Mouse (Mus musculus) embryonic facial prominence, embryonic 14.5 days (tissue): ENCODE data around the gene Rab3gap2. TPM values are rescaled to one million over a fixed set of nuclear protein-coding genes. Genes with fewer than 3 reads are reported as not detected.

Experiments
- ATAC-seq: fragments of 200-750 bp; cut with Nextera tagmentation; 2 replicates; pipeline ENCODE4 v1.8.0; 2017; ENCODE audit warnings: low read depth, moderate number of reproducible peaks, moderate TSS enrichment
- DNase-seq: peaks from one replicate; pipeline ENCODE4 v3.0.0-alpha.2; 2015; ENCODE audit warnings: low spot score
- H3K27ac ChIP-seq: fragments of 300-500 bp; sonication (generic); replicated peaks from 2 replicates; pipeline ENCODE4 v1.5.1; 2014; ENCODE audit warnings: low read depth, mild to moderate bottlenecking, low read length, moderate library complexity
- H3K27me3 ChIP-seq: fragments of 300-500 bp; sonication (generic); replicated peaks from 2 replicates; pipeline ENCODE4 v1.6.1; 2014; ENCODE audit warnings: low read length; ENCODE audit not compliant: control insufficient read depth, insufficient read depth
- H3K36me3 ChIP-seq: fragments of 300-500 bp; sonication (generic); 2 replicates; pipeline ENCODE4 v1.6.1; 2014; ENCODE audit warnings: low read length, mixed read lengths; ENCODE audit not compliant: control insufficient read depth, insufficient read depth
- H3K4me1 ChIP-seq: fragments of 300-500 bp; sonication (generic); 2 replicates; pipeline ENCODE4 v1.6.1; 2014; ENCODE audit warnings: antibody characterized with exemption, low read length; ENCODE audit not compliant: control insufficient read depth, insufficient read depth
- H3K4me2 ChIP-seq: fragments of 300-500 bp; sonication (generic); 2 replicates; pipeline ENCODE4 v1.6.1; 2014; ENCODE audit warnings: low read depth, mild to moderate bottlenecking, low read length, moderate library complexity, mixed read lengths
- H3K4me3 ChIP-seq: fragments of 300-500 bp; sonication (generic); 2 replicates; pipeline ENCODE4 v1.5.1; 2014; ENCODE audit warnings: low read depth, mild to moderate bottlenecking, low read length
- H3K9ac ChIP-seq: fragments of 300-500 bp; sonication (generic); 2 replicates; pipeline ENCODE4 v1.6.1; 2014; ENCODE audit warnings: low read depth, mild to moderate bottlenecking, low read length, moderate library complexity, mixed read lengths
- H3K9me3 ChIP-seq: fragments of 300-500 bp; sonication (generic); 2 replicates; pipeline ENCODE4 v1.6.1; 2016; ENCODE audit warnings: low read length; ENCODE audit not compliant: control insufficient read depth
- WGBS: fragments of 180-500 bp; shearing (Covaris S2); extraction: QIAGEN DNeasy Blood & Tissue Kit; methylation state at CpG from one replicate; pipeline ENCODE4 v1.1.7; 2014; 5-methylcytosine and 5-hydroxymethylcytosine counted together
- polyA plus RNA-seq: library from polyadenylated mRNA; unstranded; fragments of >200 nt; fragmentation: Nextera tagmentation; extraction: Ambion mirVana; gene quantifications from 2 replicates; pipeline ENCODE4 v1.2.1, GENCODE M21; 2014

The Rab3gap2 gene
- polyA plus RNA-seq, 1 experiment from 2014 or later, result 24.2 TPM

GRCm38 (mm10) chr1:185209641-185210176 lies 5.8 kb downstream of the Rab3gap2 start:
- Histone ChIP-seq H3K9ac (no peak overlapping the region), H3K4me1 (peaks cover 8% of the 10 kb centered on the region; the same call in 1 of the 2 replicates), H3K36me3 (peaks cover 10% of the 10 kb centered on the region; the same call in 1 of the 2 replicates), H3K9me3 (no peaks in the 10 kb centered on the region), H3K4me2 (no peak overlapping the region), H3K27ac (no peak overlapping the region), H3K27me3 (no peaks in the 10 kb centered on the region), H3K4me3 (no peak overlapping the region)
- peak; percentile 89 for ATAC-seq
- WGBS, result 37% methylated on average over 8 of the region's 8 CpGs
- peak; percentile 50 for DNase-seq

GRCm38 (mm10) chr1:185216360-185216759 lies 12.4 kb downstream of the Rab3gap2 start:
- ATAC-seq (no peak), DNase-seq (no peak)
- Histone ChIP-seq H3K4me1 (no peaks in the 10 kb centered on the region), H3K4me2 (no peak overlapping the region), H3K27me3 (no peaks in the 10 kb centered on the region), H3K9ac (no peak overlapping the region), H3K27ac (no peak overlapping the region), H3K4me3 (no peak overlapping the region), H3K36me3 (peaks cover 12% of the 10 kb centered on the region), H3K9me3 (no peaks in the 10 kb centered on the region)
- whole genome bisulfite sequencing, result 42% methylated on average over 5 of the region's 5 CpGs

- Histone ChIP-seq H3K4me3 (no peak overlapping the region), H3K36me3 (peaks cover 14% of the 10 kb centered on the region), H3K27me3 (no peaks in the 10 kb centered on the region), H3K9me3 (no peaks in the 10 kb centered on the region), H3K4me2 (no peak overlapping the region), H3K27ac (no peak overlapping the region), H3K9ac (no peak overlapping the region), H3K4me1 (no peaks in the 10 kb centered on the region)
- no peak for DNase-seq
- 0 out of 2 replicates have a peak, but pooled peaks have one; percentile 47 for ATAC-seq
- 60% methylated on average over 2 of the region's 2 CpGs for WGBS
Measured at GRCm38 (mm10) chr1:185216762-185217161, 12.8 kb downstream of the Rab3gap2 start.

- H3K4me3 ChIP-seq, result no peak overlapping the region
- no peak overlapping the region for H3K27ac ChIP-seq
- no peaks in the 10 kb centered on the region for H3K9me3 ChIP-seq
- H3K36me3 ChIP-seq, result peaks cover 26% of the 10 kb centered on the region
- no peak for DNase-seq
- no peaks in the 10 kb centered on the region for H3K4me1 ChIP-seq
- H3K9ac ChIP-seq, result no peak overlapping the region
- H3K27me3 ChIP-seq, result no peaks in the 10 kb centered on the region
- WGBS, result 75% methylated on average over 5 of the region's 5 CpGs
- no peak for ATAC-seq
- no peak overlapping the region for H3K4me2 ChIP-seq
Measured at GRCm38 (mm10) chr1:185217966-185218365, 14.0 kb downstream of the Rab3gap2 start.

GRCm38 (mm10) chr1:185226889-185227288 lies 23.0 kb downstream of the Rab3gap2 start:
- no peak overlapping the region for H3K9ac ChIP-seq
- no peak for ATAC-seq
- no peak overlapping the region for H3K4me3 ChIP-seq
- H3K4me2 ChIP-seq, result no peak overlapping the region
- H3K27ac ChIP-seq, result no peak overlapping the region
- no peaks in the 10 kb centered on the region; the same call in 1 of the 2 replicates for H3K4me1 ChIP-seq
- H3K36me3 ChIP-seq, result peaks cover 42% of the 10 kb centered on the region
- no peaks in the 10 kb centered on the region for H3K9me3 ChIP-seq
- no peaks in the 10 kb centered on the region for H3K27me3 ChIP-seq
- no peak for DNase-seq
- WGBS, result 93% methylated on average over 6 of the region's 6 CpGs

GRCm38 (mm10) chr1:185227766-185228165 lies 23.8 kb downstream of the Rab3gap2 start:
- WGBS, result 71% methylated on average over 7 of the region's 7 CpGs
- Histone ChIP-seq H3K27ac (no peak overlapping the region), H3K9ac (no peak overlapping the region), H3K4me3 (no peak overlapping the region), H3K4me2 (no peak overlapping the region), H3K9me3 (no peaks in the 10 kb centered on the region), H3K4me1 (no peaks in the 10 kb centered on the region; the same call in 1 of the 2 replicates), H3K36me3 (peaks cover 33% of the 10 kb centered on the region), H3K27me3 (no peaks in the 10 kb centered on the region)
- DNase-seq (no peak), ATAC-seq (no peak)

- Histone ChIP-seq H3K36me3 (peaks cover 29% of the 10 kb centered on the region), H3K9me3 (no peaks in the 10 kb centered on the region), H3K27ac (peak overlapping the region; percentile 57), H3K4me2 (no peak overlapping the region), H3K9ac (no peak overlapping the region), H3K4me3 (no peak overlapping the region), H3K27me3 (no peaks in the 10 kb centered on the region), H3K4me1 (no peaks in the 10 kb centered on the region; the same call in 1 of the 2 replicates)
- ATAC-seq, result peak; percentile 53; the same call in 1 of the 2 replicates
- DNase-seq, result peak; percentile 48
- 45% methylated on average over 7 of the region's 7 CpGs for WGBS
Measured at GRCm38 (mm10) chr1:185229406-185230201, 25.7 kb downstream of the Rab3gap2 start.

GRCm38 (mm10) chr1:185235837-185236236 lies 31.9 kb downstream of the Rab3gap2 start:
- H3K4me2 ChIP-seq, result no peak overlapping the region
- H3K4me1 ChIP-seq, result no peaks in the 10 kb centered on the region
- H3K9me3 ChIP-seq, result no peaks in the 10 kb centered on the region
- H3K36me3 ChIP-seq, result peaks cover 57% of the 10 kb centered on the region
- no peak overlapping the region for H3K9ac ChIP-seq
- H3K4me3 ChIP-seq, result no peak overlapping the region
- DNase-seq, result no peak
- 93% methylated on average over 5 of the region's 5 CpGs for WGBS
- H3K27me3 ChIP-seq, result no peaks in the 10 kb centered on the region
- no peak for ATAC-seq
- no peak overlapping the region for H3K27ac ChIP-seq
